Mouse (Mus musculus) G1E-ER4 (cell line): ENCODE results near the gene Scml4. TPM values are rescaled to one million over a fixed set of nuclear protein-coding genes. Genes with fewer than 3 reads are reported as not detected.

ENCODE experiments used
- GATA1 ChIP-seq: IDR thresholded peaks from one replicate; pipeline ENCODE4 v1.8.0; 2012; ENCODE audit warnings: low read length, inconsistent platforms
- polyA plus RNA-seq: library from polyadenylated mRNA; stranded (reverse); fragments of >175 nt; gene quantifications from 2 replicates; pipeline ENCODE4 v1.2.3, GENCODE M21; 2012

The Scml4 gene
- polyA plus RNA-seq, 1 experiment, result not detected

- TF ChIP-seq GATA1, result no peak
Observed at GRCm38 (mm10) chr10:42980999-42981757, 121.0 kb downstream of the Scml4 start.

- TF ChIP-seq GATA1, result no peak
Observed at GRCm38 (mm10) chr10:42984886-42985285, 124.7 kb downstream of the Scml4 start.

GRCm38 (mm10) chr10:42987594-42988052, 127.5 kb downstream of the Scml4 start:
- TF ChIP-seq GATA1, result no peak

- TF ChIP-seq GATA1, result no peak
Observed at GRCm38 (mm10) chr10:42988627-42989026, 128.5 kb downstream of the Scml4 start.

GRCm38 (mm10) chr10:42989910-42990309, 129.7 kb downstream of the Scml4 start:
- no peak for TF ChIP-seq GATA1

- no peak for TF ChIP-seq GATA1
Observed at GRCm38 (mm10) chr10:42991018-42991417, 130.8 kb downstream of the Scml4 start.

- no peak for TF ChIP-seq GATA1
Observed at GRCm38 (mm10) chr10:42994331-42994782, 134.2 kb downstream of the Scml4 start.

- no peak for TF ChIP-seq GATA1
Observed at GRCm38 (mm10) chr10:42995484-42995895, 135.3 kb downstream of the Scml4 start.

- no peak for TF ChIP-seq GATA1
Observed at GRCm38 (mm10) chr10:42997278-42997677, 137.1 kb downstream of the Scml4 start.

GRCm38 (mm10) chr10:42999324-42999723, 139.2 kb downstream of the Scml4 start:
- TF ChIP-seq GATA1, result no peak

GRCm38 (mm10) chr10:43001433-43001832, 141.3 kb downstream of the Scml4 start:
- TF ChIP-seq GATA1, result no peak

GRCm38 (mm10) chr10:43002066-43002678, 142.0 kb downstream of the Scml4 start:
- TF ChIP-seq GATA1, result no peak

- no peak for TF ChIP-seq GATA1
Observed at GRCm38 (mm10) chr10:43002721-43003465, 142.7 kb downstream of the Scml4 start.

- no peak for TF ChIP-seq GATA1
Observed at GRCm38 (mm10) chr10:43003466-43003757, 143.2 kb downstream of the Scml4 start.

- no peak for TF ChIP-seq GATA1
Observed at GRCm38 (mm10) chr10:43004174-43004734, 144.1 kb downstream of the Scml4 start.

GRCm38 (mm10) chr10:43005031-43005430, 144.9 kb downstream of the Scml4 start:
- no peak for TF ChIP-seq GATA1

GRCm38 (mm10) chr10:43005677-43006076, 145.5 kb downstream of the Scml4 start:
- TF ChIP-seq GATA1, result no peak
